Mouse (Mus musculus) adipose tissue, adult 10 weeks (tissue): Measurements from ENCODE around the gene Olfr970. TPM values are rescaled to one million over a fixed set of nuclear protein-coding genes. Genes with fewer than 3 reads are reported as not detected.

ENCODE experiments used
- polyA plus RNA-seq: library from polyadenylated mRNA; stranded (reverse); fragments of 350-450 nt; fragmentation: Illumina TruSeq; extraction: RNeasy Lipid Tissue Mini Kit (QIAGEN cat#74804); gene quantifications from one replicate; pipeline ENCODE4 v1.2.3, GENCODE M21; 2014; ENCODE audit warnings: low read depth, low replicate concordance

The Olfr970 gene
- not detected for polyA plus RNA-seq

GRCm38 (mm10) chr9:39808560-39808959, at the start of gene Olfr970:
Olfr970 (plus strand) TSS chr9:39808860.

GRCm38 (mm10) chr9:39783153-39783552, 25.5 kb upstream of the Olfr970 start, which contains the start of gene Olfr968:
Olfr968 (minus strand) TSS chr9:39783253.

GRCm38 (mm10) chr9:39790558-39790957, 18.1 kb upstream of the Olfr970 start, which contains the start of gene Olfr969:
Olfr969 (plus strand) TSS chr9:39790945.

GRCm38 (mm10) chr9:39836576-39836975, 27.9 kb downstream of the Olfr970 start, which contains the start of gene Olfr971:
Olfr971 (plus strand) TSS chr9:39836876.

GRCm38 (mm10) chr9:39866122-39866521, 57.5 kb downstream of the Olfr970 start, which contains the start of gene Olfr972:
Olfr972 (plus strand) TSS chr9:39866422.

Other genes with a start within 250 kb of the Olfr970 start
- gene Olfr959, start 233.3 kb upstream of the Olfr970 start, polyA plus RNA-seq: not detected
- gene AW551984, start 204.5 kb upstream of the Olfr970 start, polyA plus RNA-seq: 0.19 TPM
- not detected for gene Olfr148, start 198.2 kb upstream of the Olfr970 start, polyA plus RNA-seq
- gene Olfr960, start 187.5 kb upstream of the Olfr970 start, polyA plus RNA-seq: not detected
- gene Olfr961, start 163.8 kb upstream of the Olfr970 start, polyA plus RNA-seq: not detected
- gene Olfr963, start 141.7 kb upstream of the Olfr970 start, polyA plus RNA-seq: not detected
- gene Olfr149, start 101.7 kb upstream of the Olfr970 start, polyA plus RNA-seq: not detected
- gene Olfr965, start 97.5 kb upstream of the Olfr970 start, polyA plus RNA-seq: not detected
- not detected for gene Olfr150, start 77.9 kb upstream of the Olfr970 start, polyA plus RNA-seq
- gene Olfr967, start 62.6 kb upstream of the Olfr970 start, polyA plus RNA-seq: not detected
- not detected for gene Olfr968, start 25.6 kb upstream of the Olfr970 start, polyA plus RNA-seq
- gene Olfr969, start 17.9 kb upstream of the Olfr970 start, polyA plus RNA-seq: not detected
- not detected for gene Olfr971, start 28.0 kb downstream of the Olfr970 start, polyA plus RNA-seq
- gene Olfr972, start 57.6 kb downstream of the Olfr970 start, polyA plus RNA-seq: not detected
- gene Olfr229, start 98.5 kb downstream of the Olfr970 start, polyA plus RNA-seq: not detected
- gene Olfr974, start 128.6 kb downstream of the Olfr970 start, polyA plus RNA-seq: not detected
- gene Olfr975, start 143.2 kb downstream of the Olfr970 start, polyA plus RNA-seq: not detected
- not detected for gene Olfr976, start 152.3 kb downstream of the Olfr970 start, polyA plus RNA-seq
- not detected for gene Olfr978, start 183.3 kb downstream of the Olfr970 start, polyA plus RNA-seq
- not detected for gene Olfr979, start 194.6 kb downstream of the Olfr970 start, polyA plus RNA-seq
- not detected for gene Olfr980, start 200.7 kb downstream of the Olfr970 start, polyA plus RNA-seq
- gene Olfr981, start 212.6 kb downstream of the Olfr970 start, polyA plus RNA-seq: not detected